Mouse (Mus musculus): Measurements from ENCODE around the gene Them7.

The Them7 gene

DNA sequence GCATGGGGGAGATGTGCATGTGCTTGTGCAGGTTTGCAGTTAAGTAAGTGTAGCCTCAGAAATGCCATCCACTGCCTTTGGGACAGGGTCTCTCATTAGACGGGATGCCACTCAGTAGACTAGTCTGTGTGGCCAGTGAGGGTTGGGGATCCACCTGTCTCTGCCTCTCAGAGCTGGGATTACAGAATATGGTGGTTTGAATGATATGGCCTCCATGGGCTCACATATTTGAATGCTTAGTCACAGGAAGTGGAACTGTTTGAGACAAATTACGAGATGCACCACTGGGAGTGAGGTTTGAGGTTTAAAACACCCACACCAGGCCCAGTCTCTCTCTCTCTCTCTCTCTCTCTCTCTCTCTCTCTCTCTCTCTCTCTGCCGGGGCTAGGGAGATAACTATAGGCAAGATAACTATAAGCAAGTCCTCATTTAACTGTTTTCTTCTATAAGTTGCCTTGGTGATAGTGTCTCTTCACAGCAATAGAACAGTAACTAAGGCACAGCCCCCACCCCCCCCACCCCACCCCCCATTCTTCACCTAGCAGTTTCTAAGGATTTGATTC, 156.7 kb downstream of the Them7 start:
- DNase-seq = no peak

DNA sequence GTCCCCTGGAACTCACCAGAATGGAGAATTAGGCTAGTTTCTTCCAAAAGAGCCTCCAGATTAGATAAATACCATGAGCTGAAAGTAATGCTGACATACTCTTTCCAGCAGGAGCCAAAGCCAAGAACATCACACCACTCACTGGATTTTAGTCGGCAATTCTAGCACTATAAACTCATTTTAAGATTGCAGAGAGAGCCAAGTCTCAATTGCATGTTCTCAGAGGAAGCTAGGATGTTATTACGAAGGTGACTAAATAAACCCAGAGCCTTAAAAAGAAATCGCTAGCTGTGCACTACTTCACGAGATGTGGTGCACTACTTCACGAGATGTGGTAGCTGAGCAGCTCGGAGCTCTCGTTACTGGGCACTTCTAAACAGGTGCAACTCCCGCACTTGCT, 158.9 kb downstream of the Them7 start:
- no peak for DNase-seq

DNA sequence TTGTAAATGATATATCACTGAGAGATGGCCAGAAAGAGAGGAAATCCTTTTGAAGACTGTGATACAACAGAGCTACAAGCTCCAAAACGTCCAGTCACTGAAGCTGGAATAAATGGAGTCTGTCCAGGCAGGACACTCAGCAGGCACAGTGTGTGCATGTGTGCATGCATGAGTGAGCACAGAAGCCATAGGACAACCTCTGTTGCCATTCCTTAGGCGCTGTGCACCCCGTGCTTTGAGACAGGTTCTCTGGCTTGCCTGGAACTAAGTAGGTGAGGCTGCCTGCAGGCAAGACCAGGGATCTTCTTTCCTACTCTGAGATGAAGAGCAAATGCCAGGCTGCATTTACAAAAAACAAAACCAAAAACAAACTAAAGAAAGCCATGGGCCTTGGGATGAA, 160.9 kb downstream of the Them7 start:
- DNase-seq = no peak

DNA sequence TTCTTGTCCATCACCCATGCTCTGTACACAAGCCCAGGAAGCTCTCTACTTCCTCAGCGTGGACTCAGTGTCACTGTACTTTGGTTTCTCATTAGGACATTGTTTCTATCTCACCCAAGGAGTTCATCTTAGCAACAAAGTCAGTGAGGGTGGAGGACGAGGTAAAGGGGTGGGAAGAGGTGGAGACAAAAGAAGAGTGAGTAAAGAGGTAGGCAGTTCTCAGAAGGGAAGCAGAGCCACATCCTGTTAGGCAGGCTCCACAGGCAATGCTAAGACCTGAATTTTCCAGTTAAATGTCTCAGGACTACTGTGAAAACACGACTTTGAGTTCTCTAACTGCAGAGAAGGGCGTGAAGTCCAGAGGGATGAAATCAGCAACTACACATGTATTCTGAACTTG, 162.3 kb downstream of the Them7 start:
- DNase-seq = no peak

DNA sequence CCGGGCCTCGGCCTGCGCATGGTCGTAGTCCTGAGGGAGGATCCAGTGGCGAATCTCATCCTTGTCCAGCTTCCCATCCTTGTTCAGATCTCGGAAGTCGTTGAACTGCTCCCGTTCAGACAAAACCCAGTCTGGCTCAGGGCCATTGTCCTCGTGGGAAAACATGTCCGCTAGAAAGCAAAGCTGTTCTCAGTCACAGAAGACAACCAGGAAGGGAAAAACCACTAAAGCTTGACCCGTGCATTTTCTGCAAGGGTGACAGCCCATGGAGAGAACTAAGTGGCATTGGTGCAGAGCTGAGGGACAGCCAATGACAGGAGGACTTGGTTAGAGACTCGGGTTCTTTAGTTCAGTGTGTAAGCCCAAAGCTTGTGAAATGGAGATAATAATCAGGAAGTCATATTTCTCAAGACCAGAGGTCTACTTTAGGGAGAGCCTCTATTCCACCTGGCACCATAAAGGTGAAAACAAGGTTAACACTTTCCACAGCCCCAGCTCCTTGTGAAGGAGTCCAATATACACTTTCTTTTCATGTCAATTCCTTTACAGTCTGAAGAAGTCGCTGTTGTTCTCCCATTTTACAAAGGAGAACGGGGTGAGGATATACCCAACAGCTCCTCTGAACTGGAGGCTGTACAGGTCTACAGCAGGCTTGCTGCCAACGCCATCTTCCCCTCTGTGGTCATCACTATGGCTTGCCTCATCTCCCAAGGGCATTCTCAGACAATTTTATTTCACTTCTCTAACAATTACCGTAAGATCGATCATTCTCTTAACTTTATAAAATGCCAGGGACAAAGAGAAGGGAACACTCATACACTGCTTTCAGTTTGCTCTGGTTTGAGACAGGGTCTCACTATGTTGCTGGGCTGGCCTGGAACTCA, 165.1 kb downstream of the Them7 start:
- DNase-seq = no peak

DNA sequence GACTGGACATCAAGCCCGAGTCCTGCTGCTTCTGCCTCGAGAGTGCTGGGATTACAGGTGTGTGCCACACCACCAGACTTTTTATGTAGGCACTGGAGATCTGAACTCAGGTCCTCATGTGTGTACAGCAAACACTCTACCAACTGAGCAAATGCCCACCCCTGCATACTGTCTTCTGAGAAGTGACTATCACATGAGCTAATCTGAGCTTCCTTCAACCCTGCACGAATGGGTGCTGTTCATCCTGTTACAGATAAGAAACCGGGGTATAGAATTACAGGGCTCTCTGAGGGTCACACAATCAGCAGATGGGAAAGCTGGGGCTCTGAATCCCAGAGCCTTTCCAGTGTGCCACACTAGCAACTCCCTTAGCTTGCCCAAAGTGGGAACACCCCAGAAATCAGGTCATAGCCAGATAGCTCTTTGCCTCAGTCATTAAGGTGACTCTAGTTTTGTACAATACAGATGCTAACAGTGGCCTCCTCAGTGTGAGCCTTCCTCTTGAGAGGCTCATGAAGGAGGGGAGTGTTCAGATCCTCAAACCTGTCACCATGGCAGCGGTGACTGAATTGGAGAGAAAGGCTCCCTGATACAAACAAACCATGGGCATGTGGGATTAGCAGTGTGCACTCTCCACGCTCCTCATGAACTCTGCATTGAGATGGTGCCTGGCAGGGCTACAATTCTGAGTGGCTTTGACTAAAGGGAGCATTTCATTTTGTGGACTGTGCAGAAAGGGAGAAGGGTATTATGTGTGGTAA, 166.7 kb downstream of the Them7 start:
- no peak for DNase-seq

DNA sequence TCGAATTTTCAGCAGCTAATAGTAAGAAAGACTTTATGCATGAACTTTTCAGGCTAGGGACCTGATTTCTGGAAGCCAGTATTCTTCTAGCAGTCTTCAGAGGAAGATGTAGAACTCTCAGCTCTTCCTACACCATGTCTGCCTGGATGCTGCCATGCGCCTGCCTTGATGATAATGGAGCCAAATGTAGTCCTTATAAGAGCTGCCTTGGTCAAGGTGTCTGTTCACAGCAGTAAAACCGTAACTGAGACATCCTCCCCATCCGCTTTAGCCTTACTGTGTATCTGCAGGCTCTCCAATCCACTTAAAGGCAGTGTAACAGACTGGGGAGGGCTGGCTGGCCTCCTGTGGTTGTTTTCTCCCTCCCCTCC, 167.3 kb downstream of the Them7 start:
- no peak for DNase-seq

DNA sequence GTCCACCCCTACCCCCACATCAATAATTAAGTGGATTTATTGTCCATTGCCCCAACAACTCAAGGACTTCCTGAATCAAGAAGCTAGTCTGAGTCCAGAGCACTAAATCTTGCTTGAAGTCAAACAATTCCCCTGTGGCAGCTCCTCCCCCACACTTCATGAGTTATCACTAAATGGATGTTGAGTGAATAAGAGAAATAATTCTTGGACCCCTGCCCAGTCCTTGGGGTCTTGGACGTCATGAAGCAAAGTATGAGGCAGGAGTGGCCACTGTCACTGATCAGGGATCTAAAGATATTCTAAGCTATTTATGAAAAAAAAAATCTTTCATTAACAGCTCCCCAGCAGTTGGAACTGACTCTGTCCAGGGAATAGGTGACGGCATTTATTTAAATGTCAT, 168.4 kb downstream of the Them7 start:
- no peak for DNase-seq

DNA sequence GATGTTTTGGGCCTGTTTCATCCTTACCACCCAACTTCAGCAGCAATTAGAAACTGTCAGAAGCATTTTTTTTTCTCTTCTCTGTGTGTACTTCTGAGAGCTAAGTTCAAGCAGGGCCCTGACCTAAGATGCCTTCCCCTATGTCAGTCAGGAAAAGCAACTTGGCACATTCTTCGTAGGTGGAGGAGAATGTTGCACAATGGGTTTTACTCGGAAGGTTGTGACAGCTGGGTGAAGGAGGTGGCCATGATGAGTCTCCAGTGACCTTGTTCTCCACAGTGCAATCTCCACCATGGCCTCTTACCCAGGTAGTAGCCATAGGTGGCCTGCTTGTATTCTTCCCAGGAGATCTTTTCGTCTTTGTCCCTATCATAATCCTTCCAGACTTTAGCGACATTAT, 170.3 kb downstream of the Them7 start:
- no peak for DNase-seq

DNA sequence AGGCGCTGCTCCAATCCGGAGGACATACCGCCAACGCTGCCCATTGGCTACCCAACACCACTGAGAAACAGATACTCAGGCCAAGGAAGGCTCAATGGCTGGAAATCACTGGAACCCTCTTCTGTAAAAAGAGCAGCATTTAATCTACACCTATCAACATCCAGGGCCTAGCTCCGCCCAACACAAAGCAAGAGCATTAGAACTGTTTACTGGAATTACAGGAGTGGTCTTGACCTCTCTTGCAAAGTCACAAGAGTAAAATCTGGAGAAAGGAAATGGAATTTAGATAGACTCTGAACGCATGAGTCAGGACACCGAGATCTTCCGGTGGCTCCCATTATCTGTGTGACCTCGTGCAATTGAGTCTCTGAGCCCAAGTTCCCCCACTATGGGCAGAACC, 171.9 kb downstream of the Them7 start:
- DNase-seq = no peak

DNA sequence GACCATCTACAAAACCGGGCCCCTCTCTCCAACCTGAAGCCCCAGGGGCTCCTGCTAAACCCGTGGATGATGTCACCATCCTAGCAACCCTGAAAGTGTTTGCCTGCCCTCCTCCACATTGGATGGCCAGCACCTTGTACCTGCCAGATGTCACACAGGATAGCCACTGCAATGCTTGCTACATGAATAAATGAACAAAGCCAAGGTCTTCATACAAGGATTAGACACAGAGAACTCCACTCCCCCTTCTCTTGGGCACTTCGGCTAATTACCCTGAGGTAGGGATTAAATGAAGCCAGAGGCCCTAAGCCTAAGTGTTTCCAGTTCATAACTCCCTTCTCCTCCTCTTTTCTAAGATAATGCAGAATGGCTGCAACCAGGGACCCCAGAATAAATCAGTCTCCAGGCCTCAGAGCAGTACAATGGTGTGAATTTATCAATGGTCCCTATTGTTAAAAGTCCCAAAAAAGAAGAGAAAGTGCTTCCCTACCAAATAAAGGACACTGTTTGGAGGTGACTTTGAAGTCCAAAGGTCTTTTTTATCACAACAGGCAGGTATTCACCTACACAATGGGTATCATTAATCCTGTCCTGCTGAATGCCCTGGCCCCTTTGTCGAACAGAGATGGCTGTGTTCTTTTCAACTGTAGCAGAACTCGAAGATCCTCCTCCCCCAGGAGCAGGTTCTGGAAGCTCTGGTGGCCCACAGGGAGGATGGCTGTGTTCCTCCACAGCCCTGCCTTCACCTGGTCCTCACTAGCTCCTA, 173.5 kb downstream of the Them7 start:
- no peak for DNase-seq

DNA sequence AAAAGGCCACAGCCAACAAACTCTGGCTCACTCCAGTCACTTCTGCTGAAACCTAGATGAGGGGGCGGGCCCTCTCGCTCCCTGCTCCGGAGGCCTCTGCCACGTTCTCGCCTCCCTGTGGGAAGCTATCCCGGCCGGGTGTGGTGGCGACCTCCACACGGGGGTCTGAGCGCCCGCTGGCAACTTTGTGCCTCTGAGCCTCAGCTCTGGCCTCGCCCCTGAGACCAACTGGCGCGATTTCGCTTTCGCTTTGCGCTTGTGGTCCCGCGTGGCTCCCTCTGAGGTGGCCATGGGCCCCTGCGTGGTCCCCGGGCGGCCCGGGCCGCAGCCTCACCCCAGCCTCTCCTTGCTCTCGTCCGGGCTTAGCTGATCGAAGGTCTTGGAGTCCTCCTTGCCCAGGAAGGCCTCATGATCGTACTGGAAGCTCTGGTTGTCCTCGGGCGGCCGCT, 174.5 kb downstream of the Them7 start:
- DNase-seq = peak; percentile 22 to 26

DNA sequence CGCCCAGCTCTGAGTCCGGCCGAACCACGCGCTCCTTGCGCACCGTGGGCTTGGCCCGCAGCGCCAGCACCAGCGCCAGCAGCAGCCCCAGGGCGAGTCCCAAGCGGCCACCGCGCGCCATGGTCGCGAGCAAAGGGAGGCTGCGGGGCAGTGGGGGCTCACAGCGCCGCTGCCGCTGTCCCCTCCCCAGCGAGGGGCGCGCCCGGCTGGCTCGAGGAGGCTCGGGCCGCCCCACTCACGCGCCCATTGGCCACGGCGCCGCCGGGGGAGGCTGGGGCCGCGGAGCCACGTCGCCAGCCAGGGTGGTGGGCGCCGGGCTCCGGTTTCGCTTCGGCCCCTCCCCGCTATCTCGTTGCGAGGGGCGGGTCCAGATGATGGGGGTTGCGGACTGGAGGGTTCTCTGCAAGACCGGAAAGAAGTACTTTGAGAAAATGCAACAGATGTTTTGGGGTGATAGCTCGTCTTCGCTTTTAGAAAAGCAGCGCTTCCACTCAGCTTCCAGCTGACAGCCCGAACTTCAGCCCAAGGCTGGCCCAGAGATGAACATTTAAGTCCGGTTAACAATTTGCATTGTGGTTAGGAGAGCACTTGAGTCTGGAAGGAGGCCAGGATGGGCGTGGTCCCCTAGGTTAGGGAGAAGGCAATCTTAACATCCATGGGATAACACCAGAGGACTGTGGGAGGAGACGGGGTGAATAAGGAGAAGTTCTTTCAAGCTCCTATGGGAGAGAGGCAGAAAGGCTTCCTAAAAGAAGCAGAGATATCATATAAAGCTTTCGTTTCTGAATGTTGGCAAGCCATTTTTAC, 175.2 kb downstream of the Them7 start, which contains the start of gene Rcn1:
TSS of gene Rcn1 (minus strand) at position 235 of the 807 bp plus-strand sequence.
- DNase-seq = peak; percentile 24 to 47

DNA sequence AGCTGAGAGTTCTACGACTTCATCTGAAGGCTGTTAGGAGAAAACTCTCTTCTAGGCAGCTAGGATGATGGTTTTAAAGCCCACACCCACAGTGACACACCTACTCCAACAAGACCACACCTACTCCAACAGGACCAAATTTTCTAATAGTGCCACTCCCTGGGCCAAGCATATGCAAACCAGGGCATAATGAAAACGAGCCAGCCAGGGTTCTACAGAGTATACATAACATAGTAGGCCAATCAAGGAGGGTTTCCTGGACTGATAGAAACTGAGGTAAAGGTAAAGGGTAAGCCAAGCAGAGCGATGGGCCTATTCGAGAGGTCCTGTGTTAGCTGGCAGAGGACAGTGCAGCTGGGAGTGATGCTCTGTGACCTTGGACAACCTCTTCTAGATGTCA, 176.4 kb downstream of the Them7 start:
- DNase-seq = no peak

DNA sequence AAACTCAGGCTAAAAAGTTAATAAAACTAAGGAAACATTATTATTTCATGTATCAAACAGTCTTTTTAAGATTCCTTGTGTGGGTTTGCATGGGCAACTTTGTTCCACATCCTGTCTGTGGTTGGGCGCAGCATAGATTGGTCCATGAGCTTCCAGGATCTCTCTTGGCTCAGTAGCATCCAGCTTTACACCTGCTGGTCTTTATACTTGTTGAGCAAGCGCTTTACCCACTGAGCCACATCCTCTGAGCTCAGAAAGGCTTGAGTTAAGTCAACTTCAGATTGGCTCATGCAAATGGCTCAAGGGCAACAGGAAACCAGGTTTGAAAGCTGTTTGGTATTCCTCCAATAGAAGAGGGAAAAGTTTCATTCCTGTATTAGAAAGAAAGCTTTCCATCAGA, 178.1 kb downstream of the Them7 start:
- DNase-seq = no peak

DNA sequence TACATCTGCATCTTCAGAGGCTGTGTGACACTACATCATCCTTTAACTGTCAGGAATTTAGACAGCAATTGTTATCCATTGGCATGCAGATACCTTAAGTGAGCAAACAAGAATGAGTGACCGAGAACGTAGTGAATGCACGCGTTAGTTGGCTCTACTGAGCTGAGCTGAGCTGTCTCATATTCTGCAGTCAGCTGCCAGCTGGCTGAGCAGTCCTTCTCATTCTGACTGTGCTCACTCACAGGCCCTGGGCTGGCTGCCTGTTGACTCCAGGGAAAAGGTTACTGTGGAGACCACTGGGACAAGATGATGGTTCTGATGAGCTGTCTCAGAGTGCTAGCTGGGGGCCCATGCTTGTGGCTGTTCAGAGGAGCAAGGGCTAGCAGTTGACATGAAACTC, 184.4 kb downstream of the Them7 start:
- DNase-seq = peak; percentile 12 to 22

DNA sequence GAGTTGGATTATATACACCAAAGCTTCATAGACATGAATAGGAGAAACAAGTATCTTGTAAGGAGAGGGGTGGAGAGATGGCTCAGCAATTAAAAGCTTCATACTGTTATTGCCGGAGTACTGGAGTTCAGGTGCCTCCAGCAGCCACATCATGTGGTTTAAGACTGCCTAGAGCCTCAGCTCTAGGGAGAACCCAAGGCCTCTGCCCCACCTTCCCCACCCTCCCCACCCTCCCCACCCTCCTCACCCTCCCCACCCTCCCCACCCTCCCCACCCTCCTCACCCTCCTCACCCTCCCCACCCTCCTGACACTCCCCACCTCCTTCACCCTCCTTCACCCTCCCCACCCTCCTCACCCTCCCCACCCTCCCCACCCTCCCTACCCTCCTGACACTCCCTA, 185.1 kb downstream of the Them7 start:
- DNase-seq = no peak

DNA sequence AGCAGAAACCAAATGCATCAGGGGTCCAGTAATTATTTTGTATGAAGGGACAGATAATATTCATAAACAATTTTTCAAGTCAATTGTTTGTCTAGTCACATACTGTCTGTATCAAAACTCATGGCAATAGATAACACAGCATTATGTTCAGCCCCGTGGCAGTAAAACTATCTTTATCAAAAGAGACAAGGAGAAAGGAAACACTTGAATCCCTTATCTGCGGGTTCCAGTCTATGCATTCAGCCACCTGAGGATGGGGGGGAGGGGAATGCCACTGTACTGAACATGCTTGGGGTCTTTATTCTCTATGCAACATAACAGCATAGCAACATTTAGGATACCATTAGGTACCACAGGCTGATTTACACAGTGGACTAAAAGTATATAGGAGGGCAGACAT, 190.2 kb downstream of the Them7 start:
- DNase-seq = no peak

DNA sequence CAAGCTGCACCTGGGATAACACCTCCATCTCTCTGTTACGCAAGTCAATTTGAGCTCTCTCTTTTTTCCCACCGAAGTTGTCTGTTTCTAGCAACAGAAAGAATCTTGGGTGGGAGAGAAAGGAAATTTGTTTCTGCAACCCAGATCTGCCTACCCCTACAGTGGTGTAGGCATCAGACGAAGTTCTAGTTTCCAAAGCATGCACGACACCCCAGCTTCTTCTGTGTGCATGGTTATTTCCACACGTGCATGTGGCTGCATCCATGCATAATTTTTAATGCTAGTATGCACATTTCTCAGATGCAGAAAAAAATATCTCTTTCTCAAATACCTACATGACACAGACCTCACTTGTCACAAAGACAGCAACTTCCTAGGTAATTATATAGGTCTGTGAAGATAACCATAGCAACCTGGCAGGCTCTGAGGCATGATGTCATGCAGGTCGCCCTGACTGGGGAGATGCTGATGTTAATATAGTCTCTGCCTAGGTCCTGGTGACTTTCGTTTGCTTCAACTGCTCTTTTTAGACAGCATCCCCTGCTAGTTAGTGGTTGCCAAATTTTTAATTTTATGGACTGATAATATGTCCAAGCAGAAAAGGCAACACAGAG, 192.0 kb downstream of the Them7 start:
- peak; percentile 23 to 26 for DNase-seq

DNA sequence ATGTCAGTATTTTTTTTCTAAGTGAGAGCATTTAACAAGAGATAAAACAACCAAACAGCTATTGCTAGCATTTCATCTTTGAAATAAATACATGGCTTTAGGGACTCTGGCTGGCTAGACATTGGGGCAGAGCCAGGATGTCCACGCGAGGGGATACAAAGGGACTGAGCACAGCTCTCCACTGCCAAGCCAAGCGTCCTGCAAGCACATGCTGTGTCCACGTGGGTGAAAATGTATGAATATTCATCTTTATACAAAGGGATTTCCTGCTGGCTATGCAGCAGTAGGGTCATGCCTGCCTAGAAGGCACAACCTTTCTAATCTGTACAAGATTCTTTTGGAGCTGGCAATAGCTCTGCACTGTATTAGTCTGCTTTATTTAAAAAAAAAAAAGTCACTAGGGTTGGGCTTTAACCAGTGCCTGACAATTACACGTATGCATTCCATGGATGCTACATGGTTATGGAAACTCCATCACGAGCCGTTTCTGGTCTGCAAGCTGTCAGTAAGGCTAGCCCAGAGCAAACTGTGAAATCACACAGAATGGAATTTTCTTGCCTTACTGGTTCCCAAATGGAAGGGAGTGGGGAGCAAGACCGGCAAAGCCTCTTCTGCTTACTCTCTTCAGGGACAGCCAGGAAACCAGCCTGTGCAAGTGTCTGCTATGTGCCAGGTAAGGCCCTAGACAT, 192.7 kb downstream of the Them7 start:
- DNase-seq = peak; percentile 14 to 16

DNA sequence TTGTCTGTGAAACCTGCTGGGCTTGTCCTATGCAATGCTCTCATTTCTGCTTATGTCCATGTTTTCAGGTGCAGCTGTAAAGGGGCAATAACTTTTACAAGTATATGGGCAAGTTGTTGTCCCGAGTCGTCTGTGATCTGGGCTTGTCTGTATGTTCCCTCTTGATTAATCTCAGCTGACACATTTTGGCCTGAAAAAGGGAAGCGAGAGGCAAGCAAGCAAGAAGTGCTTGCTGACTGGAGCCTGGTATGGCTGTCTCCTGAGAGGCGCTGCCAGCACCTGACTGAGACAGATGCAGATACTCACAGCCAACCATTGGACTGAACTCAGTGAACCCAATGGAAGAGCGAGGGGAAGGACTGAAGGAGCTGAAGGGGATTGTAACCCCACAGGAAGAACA, 193.5 kb downstream of the Them7 start:
- DNase-seq = no peak

All from cerebellum, postnatal 36 days (tissue).